Mouse (Mus musculus): ENCODE measurements around the gene Gm815. TPM values are rescaled to one million over a fixed set of nuclear protein-coding genes. Genes with fewer than 3 reads are reported as not detected.
A peak's percentile ranks its signal among the peaks of the same experiment; 100 is the strongest.

Gm815 gene
- total RNA-seq, 2 experiments from 2014 or later = not detected

DNA sequence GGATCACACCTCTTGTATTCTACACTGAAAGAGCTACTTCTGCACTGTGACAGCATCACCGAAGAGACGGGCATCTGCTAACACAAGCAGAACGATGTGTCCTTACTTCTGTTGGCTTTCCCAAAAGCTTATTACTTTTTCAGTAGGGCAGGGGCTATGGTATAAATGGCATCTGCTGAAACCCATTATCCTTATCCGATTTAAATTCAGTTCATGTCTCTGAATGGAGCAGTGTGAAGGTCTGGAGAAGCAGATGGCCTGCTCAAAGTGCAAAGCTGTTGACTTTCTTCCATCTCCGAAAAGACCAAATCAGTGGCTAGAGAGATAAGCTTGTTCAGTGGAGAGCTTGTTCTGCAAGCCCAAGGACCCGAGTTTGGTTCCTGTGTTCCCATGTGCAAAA, 10.1 kb upstream of the Gm815 start:
- DNase-seq (ENCODE audit: low spot score in 2 of 2) = no peak

DNA sequence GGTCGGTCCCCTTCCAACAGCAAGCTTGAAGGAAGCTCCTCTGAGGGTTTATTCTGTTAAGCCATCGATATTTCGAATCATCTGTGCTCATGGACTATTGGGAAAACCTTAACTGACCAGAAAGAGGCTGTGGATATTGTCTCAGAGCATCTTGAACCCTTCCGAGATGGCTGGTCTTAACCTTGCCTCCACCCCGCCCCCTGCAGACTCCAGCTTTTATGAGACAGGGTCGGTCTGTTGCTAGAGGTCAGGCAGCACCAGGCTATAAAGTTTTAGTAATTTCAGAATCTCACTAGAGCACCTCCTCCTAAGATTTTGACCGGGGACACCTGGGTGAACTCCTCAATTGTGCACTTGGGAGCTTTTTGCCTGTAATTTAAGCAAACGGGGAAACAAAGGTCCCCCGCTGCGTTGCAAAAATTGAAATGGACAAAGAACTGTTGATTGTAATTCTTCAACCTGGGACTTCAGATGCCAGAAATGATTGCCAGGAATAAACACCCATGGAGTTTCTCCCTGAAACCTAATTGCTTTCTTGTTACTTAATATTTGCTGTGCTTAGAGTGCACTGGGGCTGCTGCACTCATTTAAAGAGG, 8.4 kb upstream of the Gm815 start:
- DNase-seq (ENCODE audit: low spot score in 2 of 2) = no peak

DNA sequence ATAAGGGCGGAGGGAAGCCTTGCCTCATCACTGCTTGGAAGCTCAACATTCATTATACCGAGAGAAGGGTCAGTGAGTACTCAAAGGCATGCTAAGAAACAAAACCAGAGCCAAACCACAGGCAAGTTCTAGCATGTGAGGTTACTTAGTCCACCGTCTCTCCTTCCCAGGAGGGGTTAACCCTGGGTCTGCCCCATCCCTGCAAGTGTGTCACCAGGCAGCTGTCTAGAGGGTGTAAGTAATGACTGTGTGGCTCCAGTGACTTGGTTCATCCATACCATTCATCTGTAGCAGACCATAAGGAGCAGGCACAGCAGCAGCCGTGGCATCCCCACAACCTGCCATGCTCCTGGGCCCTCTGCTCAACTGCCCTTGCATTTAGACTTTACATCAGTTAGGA, 5.8 kb upstream of the Gm815 start:
- no peak for DNase-seq (ENCODE audit: low spot score in 2 of 2)

DNA sequence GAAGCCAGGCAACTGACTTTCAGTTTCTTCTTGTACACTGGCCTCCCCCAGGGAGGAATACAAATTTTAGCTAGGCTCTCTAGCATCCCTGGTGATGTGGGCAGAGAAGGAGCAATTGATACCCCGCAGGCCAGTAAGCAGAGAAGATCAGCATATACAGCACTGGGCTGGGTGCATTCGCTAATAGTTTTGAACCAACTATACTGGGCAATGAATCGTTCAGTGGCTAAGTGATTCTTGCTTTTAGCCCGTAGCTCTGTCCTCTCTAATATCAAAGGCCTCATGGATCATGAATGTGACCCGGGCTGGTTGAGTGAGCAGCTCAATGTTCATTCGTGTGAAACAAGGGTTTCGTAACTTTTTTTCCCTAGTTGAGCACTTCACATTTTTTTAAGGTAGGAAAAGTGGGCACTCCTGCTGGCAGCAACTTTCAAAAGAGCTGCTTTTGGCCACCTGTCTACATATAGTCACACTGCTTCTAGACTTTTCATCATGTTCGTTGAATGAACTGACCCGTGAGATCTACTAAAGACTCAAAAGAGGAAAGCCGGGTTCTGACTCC, 3.7 kb upstream of the Gm815 start:
- no peak for DNase-seq (ENCODE audit: low spot score in 2 of 2)

DNA sequence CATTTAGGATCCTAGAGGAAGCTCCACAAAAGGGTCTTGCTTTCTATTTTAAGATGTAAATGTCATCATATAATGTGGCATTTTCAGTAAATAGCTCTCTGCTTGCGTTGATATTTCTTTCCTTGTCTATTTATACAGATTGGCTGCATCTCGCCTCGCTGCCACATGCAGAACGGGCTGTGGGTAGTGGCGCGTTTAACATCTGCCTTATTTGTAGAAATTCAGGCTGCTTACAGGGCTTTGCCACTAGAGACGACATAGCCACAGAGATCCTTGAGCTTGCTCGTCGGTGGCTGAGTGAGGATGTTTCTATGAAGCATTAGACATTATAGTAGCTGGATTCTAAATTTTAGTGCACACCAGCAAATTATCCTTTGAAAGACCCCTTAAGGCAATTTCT, 2.5 kb downstream of the Gm815 start:
- DNase-seq (ENCODE audit: low spot score in 2 of 2) = no peak

DNA sequence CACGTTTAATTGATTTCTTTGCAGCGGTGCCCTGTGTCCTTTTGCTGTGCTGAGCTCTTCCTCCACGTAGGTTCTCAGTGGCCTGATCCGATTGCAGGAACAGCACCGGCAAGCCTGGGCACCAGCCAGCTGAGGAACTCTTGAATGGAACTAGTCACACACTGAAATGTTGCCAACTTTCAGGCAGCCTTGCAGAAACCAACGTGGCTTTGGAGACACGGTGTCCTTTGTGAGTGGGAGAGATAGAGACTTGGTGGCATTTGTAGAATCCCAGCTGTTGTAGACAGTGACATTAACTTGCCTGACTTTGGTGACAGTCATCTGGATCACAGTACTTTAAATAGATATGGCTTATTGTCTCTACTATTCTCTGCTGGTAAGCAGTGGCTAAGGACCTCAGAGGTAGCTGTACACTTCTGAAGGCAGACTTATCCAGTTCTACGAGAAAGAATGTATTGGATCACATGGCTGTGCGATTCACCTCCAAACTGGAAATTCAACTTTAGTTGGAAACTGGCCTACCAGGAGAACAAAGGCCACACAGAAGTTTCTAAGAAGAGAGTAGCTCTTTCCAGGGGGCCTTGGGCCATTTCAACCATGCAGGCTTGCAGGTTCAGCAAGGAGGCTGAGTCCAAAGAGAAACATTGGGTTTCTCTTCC, 5.8 kb downstream of the Gm815 start:
- peak in 1 of 2 experiments; percentile 21 for DNase-seq (ENCODE audit: low spot score in 2 of 2)

DNA sequence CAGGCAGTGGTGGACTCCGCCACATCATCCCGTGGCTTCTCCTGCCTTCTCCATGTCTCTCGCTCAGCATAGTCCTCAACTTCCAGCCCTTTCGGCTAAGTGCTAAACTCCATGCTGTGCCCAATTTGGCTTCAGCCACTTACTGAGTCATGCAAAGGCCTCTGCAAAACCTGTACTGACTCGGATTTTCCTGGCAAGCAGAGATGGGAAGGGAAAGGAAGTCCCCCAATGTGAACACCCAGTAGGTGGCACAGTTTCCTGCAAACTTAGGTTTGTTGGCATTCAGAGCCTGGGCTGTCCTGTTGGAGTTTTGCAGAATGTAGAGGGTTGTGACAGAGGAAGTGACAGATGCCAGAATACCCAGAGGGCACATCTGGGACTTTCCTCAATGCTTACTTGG, 7.2 kb downstream of the Gm815 start:
- DNase-seq (ENCODE audit: low spot score in 2 of 2) = no peak

DNA sequence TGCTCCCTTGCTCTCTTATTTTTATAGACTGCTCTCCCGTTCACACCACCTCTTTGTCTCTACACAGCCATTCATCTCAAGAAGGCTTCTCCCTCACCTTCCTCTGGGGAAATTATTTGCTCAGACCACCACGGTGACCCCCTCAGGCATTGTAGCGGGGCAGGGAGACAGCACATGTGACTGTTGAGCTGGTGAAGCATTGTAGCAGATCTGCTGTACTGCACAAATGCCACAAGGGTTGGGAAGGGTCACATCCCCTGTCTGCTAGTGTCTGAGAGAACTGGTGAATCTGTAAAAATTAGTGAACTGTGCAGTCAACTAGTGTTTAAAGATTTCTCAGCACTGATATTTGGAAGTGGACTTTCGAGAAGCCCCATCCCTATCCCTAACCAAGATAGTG, 16.5 kb downstream of the Gm815 start:
- no peak for DNase-seq (ENCODE audit: low spot score in 2 of 2)

DNA sequence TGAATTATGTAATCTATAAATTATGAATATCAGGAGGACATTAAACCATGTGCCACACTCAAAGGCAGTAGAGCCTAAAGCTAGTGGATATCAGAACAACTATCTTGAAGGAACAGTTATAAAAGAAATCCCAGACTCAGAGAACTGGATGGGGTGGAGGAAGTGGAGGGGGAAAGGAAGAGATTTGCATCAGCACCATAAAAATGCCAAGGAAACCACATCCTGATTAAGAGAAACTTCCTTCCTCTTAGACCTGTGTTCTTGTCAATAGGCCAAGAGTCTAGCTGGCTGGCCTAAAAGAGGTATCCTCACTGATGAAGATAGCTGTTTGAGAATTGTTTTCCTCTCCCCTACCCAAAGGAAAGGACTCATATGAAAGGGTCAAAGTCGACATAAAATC, 28.6 kb downstream of the Gm815 start:
- DNase-seq (ENCODE audit: low spot score in 2 of 2) = no peak

DNA sequence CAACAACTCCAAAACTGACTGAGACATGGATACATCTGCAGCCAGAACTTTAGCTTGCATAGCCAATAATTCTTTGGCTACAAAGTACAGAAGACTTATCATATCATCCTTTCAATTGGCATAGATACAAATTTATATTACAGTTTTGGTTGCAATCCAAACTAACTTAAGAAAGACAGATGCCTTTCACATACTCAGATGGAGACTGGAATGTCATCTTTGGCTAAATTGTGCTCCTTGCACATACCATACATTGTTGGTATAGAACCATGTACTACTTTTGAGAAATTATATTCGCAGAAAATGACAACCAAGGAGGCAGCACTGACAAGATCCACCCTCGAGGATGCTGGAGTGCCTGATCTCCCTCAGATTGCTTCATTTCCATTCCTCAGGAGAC, 35.1 kb downstream of the Gm815 start:
- DNase-seq (ENCODE audit: low spot score in 2 of 2) = no peak

DNA sequence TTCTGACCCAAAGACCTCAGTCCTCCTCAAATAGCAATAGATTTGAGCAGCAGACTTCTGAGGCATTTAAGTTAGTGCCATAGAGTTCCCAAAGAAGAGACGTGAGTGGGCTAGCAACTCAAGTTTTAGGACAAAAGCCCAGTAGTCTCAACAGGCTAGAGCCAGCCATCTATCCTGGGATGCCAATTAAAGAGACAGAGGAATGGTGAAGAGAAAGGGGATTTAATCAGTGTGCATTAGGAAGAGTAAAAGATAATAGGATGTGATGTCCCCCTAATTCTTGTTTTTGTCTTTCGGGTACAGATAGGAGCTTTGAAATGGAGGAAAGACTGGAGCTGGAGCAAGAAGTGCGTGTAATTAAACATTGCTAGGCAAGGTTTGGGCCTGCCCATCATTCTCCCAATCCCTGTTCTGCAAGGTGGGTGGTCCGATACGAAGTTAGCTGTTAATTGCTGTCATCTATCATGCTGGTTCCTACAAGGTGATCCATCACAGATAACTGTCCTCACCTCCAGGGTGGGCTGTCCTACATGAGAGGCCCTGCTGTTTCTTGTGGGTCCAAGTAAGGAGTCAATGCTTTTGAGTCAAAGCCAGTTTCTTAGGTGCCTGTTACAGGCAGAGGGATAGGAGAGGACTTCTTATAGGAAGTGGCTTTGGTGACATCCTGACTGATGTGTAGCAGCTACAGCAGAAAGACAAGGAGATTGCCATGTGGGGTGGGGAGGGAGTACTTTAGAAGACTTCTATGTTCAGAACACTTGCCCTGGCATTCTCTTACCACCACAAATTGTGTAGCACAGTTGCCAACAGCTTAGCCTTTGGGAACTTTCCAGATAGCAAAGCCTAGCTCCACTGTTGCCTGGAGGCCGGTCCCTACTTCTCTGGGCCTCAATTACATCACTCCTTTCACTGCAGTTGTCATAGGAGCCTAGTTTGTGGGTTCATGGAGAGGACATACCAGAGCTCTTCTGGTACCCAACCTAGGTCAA, 44.9 kb downstream of the Gm815 start:
- DNase-seq (ENCODE audit: low spot score in 2 of 2) = no peak

DNA sequence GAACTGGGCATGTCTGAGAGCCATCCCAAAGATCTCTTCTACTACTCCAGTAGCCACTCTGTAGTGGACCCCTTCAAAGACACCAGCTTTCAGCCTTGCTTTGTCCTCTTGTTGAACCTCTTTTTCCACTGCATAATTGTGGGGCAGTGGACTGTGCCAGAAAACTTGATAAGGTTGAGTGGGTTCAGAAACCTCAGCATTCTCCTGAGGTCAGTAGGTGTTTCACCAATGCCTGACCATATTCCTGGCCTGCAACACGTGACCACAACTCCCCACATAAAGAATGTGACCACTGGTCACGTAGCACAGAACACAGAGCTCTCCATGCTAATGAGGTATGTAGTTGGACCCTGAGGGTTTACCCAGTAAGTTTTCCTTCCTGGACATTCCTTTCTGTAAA, 48.5 kb downstream of the Gm815 start:
- no peak for DNase-seq (ENCODE audit: low spot score in 2 of 2)
